Mouse (Mus musculus): ENCODE results near the gene Zscan26. TPM values are rescaled to one million over a fixed set of nuclear protein-coding genes. Genes with fewer than 3 reads are reported as not detected.
A peak's percentile ranks its signal among the peaks of the same experiment; 100 is the strongest.
"Not testable (repeated sequence)": the region's sequence is repeated elsewhere in the genome, so short reads cannot be mapped to it uniquely, and the experiment has no call there.

Zscan26 gene
- 22.3 and 23.6 TPM in 2 replicates for polyA plus RNA-seq (2015; fragmentation: Nextera tagmentation; extraction: Ambion mirVana)

- Histone ChIP-seq H3K9ac (ENCODE audit: low read depth, low read length) (peak within 1 kb of the TSS; percentile 88), H3K27me3 (replicated peaks; ENCODE audit: control insufficient read depth, insufficient read depth, low read length) (no peaks in the 10 kb centered on the region), H3K36me3 (ENCODE audit: control insufficient read depth, insufficient read depth, low read length) (no peaks in the 10 kb centered on the region), H3K4me1 (ENCODE audit: control insufficient read depth, insufficient read depth, low read length) (peaks cover 11% of the 10 kb centered on the region; the same call in 1 of the 2 replicates), H3K27ac (ENCODE audit: low read length) (peak within 1 kb of the TSS; percentile 85), H3K4me3 (ENCODE audit: low read length) (peak within 1 kb of the TSS; percentile 77), H3K9me3 (ENCODE audit: control insufficient read depth, low read length) (no peaks in the 10 kb centered on the region), H3K4me2 (ENCODE audit: low read depth, low read length) (peak within 1 kb of the TSS; percentile 82)
- under 1% methylated on average over 23 of the region's 23 CpGs for WGBS
- peak; percentile 87 for ATAC-seq
Measured at GRCm38 (mm10) chr13:21453449-21453848, at the start of gene Zscan26. Zscan26 (minus strand) TSS chr13:21453730.

- Histone ChIP-seq H3K27ac (ENCODE audit: low read length) (no peak overlapping the region), H3K9me3 (ENCODE audit: control insufficient read depth, low read length) (no peaks in the 10 kb centered on the region), H3K4me2 (ENCODE audit: low read depth, low read length) (no peak overlapping the region), H3K9ac (ENCODE audit: low read depth, low read length) (no peak overlapping the region), H3K4me3 (ENCODE audit: low read length) (no peak overlapping the region), H3K27me3 (replicated peaks; ENCODE audit: control insufficient read depth, insufficient read depth, low read length) (no peaks in the 10 kb centered on the region), H3K4me1 (ENCODE audit: control insufficient read depth, insufficient read depth, low read length) (no peaks in the 10 kb centered on the region), H3K36me3 (ENCODE audit: control insufficient read depth, insufficient read depth, low read length) (no peaks in the 10 kb centered on the region)
- no peak for ATAC-seq
- 91% methylated on average over 5 of the region's 5 CpGs for WGBS
Measured at GRCm38 (mm10) chr13:21502296-21502695, 48.8 kb upstream of the Zscan26 start.

GRCm38 (mm10) chr13:21501182-21501581 is 47.7 kb upstream of the Zscan26 start, which contains the start of gene Gm11273:
Gm11273 (minus strand) TSS chr13:21501418.
- H3K9me3 ChIP-seq (ENCODE audit: control insufficient read depth, low read length); H3K4me2 ChIP-seq (ENCODE audit: low read depth, low read length); H3K4me1 ChIP-seq (ENCODE audit: control insufficient read depth, insufficient read depth, low read length); H3K36me3 ChIP-seq (ENCODE audit: control insufficient read depth, insufficient read depth, low read length); H3K27ac ChIP-seq (ENCODE audit: low read length); H3K9ac ChIP-seq (ENCODE audit: low read depth, low read length); H3K4me3 ChIP-seq (ENCODE audit: low read length); H3K27me3 ChIP-seq (replicated peaks; ENCODE audit: control insufficient read depth, insufficient read depth, low read length); ATAC-seq: not testable (repeated sequence)
- 92% methylated on average over 17 of the region's 17 CpGs for WGBS

- no peak for ATAC-seq
- H3K27ac ChIP-seq (ENCODE audit: low read length): no peak within 1 kb of the TSS
- 91% methylated on average over 21 of the region's 21 CpGs for WGBS
- H3K9me3 ChIP-seq (ENCODE audit: control insufficient read depth, low read length): no peaks in the 10 kb centered on the region
- no peak within 1 kb of the TSS for H3K4me3 ChIP-seq (ENCODE audit: low read length)
- H3K4me2 ChIP-seq (ENCODE audit: low read depth, low read length): no peak within 1 kb of the TSS
- no peaks in the 10 kb centered on the region for H3K4me1 ChIP-seq (ENCODE audit: control insufficient read depth, insufficient read depth, low read length)
- H3K27me3 ChIP-seq (replicated peaks; ENCODE audit: control insufficient read depth, insufficient read depth, low read length): no peaks in the 10 kb centered on the region
- H3K9ac ChIP-seq (ENCODE audit: low read depth, low read length): no peak within 1 kb of the TSS
- H3K36me3 ChIP-seq (ENCODE audit: control insufficient read depth, insufficient read depth, low read length): no peaks in the 10 kb centered on the region
Measured at GRCm38 (mm10) chr13:21495080-21495479, 41.5 kb upstream of the Zscan26 start, which contains the start of gene AK157302. AK157302 (plus strand) TSS chr13:21495223.

- Histone ChIP-seq H3K27ac (ENCODE audit: low read length) (no peak overlapping the region), H3K9ac (ENCODE audit: low read depth, low read length) (no peak overlapping the region), H3K4me3 (ENCODE audit: low read length) (no peak overlapping the region), H3K4me2 (ENCODE audit: low read depth, low read length) (no peak overlapping the region), H3K27me3 (replicated peaks; ENCODE audit: control insufficient read depth, insufficient read depth, low read length) (no peaks in the 10 kb centered on the region), H3K9me3 (ENCODE audit: control insufficient read depth, low read length) (no peaks in the 10 kb centered on the region), H3K36me3 (ENCODE audit: control insufficient read depth, insufficient read depth, low read length) (no peaks in the 10 kb centered on the region), H3K4me1 (ENCODE audit: control insufficient read depth, insufficient read depth, low read length) (no peaks in the 10 kb centered on the region)
- no peak for ATAC-seq
- 94% methylated on average over 5 of the region's 5 CpGs for WGBS
Measured at GRCm38 (mm10) chr13:21492847-21493246, 39.3 kb upstream of the Zscan26 start.

- Histone ChIP-seq H3K27ac (ENCODE audit: low read length) (no peak overlapping the region), H3K9ac (ENCODE audit: low read depth, low read length) (no peak overlapping the region), H3K4me1 (ENCODE audit: control insufficient read depth, insufficient read depth, low read length) (no peaks in the 10 kb centered on the region), H3K4me2 (ENCODE audit: low read depth, low read length) (no peak overlapping the region), H3K36me3 (ENCODE audit: control insufficient read depth, insufficient read depth, low read length) (no peaks in the 10 kb centered on the region), H3K9me3 (ENCODE audit: control insufficient read depth, low read length) (no peaks in the 10 kb centered on the region), H3K27me3 (replicated peaks; ENCODE audit: control insufficient read depth, insufficient read depth, low read length) (no peaks in the 10 kb centered on the region), H3K4me3 (ENCODE audit: low read length) (no peak overlapping the region)
- ATAC-seq: no peak
- 91% methylated on average over 1 of the region's 1 CpGs for WGBS
Measured at GRCm38 (mm10) chr13:21486881-21487280, 33.4 kb upstream of the Zscan26 start.

- Histone ChIP-seq H3K4me2 (ENCODE audit: low read depth, low read length) (peak within 1 kb of the TSS; percentile 72), H3K9ac (ENCODE audit: low read depth, low read length) (peak within 1 kb of the TSS; percentile 73), H3K4me3 (ENCODE audit: low read length) (peak within 1 kb of the TSS; percentile 67), H3K27ac (ENCODE audit: low read length) (peak within 1 kb of the TSS; percentile 77)
- not testable (repeated sequence) for H3K36me3 ChIP-seq (ENCODE audit: control insufficient read depth, insufficient read depth, low read length); H3K9me3 ChIP-seq (ENCODE audit: control insufficient read depth, low read length); H3K4me1 ChIP-seq (ENCODE audit: control insufficient read depth, insufficient read depth, low read length); H3K27me3 ChIP-seq (replicated peaks; ENCODE audit: control insufficient read depth, insufficient read depth, low read length)
- 4% methylated on average over 31 of the region's 31 CpGs for WGBS
- ATAC-seq: peak; percentile 88
Measured at GRCm38 (mm10) chr13:21478759-21479670, 25.5 kb upstream of the Zscan26 start, which contains the start of the genes Zkscan4 and Gm10065. Zkscan4 (plus strand) TSS chr13:21478907. Gm10065 (minus strand) TSS chr13:21479441.

GRCm38 (mm10) chr13:21472427-21472826 is 18.9 kb upstream of the Zscan26 start:
- H3K36me3 ChIP-seq (ENCODE audit: control insufficient read depth, insufficient read depth, low read length): no peaks in the 10 kb centered on the region
- no peak overlapping the region for H3K27ac ChIP-seq (ENCODE audit: low read length)
- 36% methylated on average over 4 of the region's 4 CpGs for WGBS
- H3K27me3 ChIP-seq (replicated peaks; ENCODE audit: control insufficient read depth, insufficient read depth, low read length): no peaks in the 10 kb centered on the region
- H3K9ac ChIP-seq (ENCODE audit: low read depth, low read length): no peak overlapping the region
- ATAC-seq: no peak
- no peak overlapping the region for H3K4me3 ChIP-seq (ENCODE audit: low read length)
- H3K4me1 ChIP-seq (ENCODE audit: control insufficient read depth, insufficient read depth, low read length): 0 out of 2 replicates have a peak, but pooled peaks cover 4% of the 10 kb centered on the region
- H3K9me3 ChIP-seq (ENCODE audit: control insufficient read depth, low read length): no peaks in the 10 kb centered on the region
- no peak overlapping the region for H3K4me2 ChIP-seq (ENCODE audit: low read depth, low read length)

GRCm38 (mm10) chr13:21469097-21469496 is 15.6 kb upstream of the Zscan26 start:
- Histone ChIP-seq H3K4me1 (ENCODE audit: control insufficient read depth, insufficient read depth, low read length) (0 out of 2 replicates have a peak, but pooled peaks cover 4% of the 10 kb centered on the region), H3K9me3 (ENCODE audit: control insufficient read depth, low read length) (no peaks in the 10 kb centered on the region), H3K27ac (ENCODE audit: low read length) (no peak overlapping the region), H3K9ac (ENCODE audit: low read depth, low read length) (no peak overlapping the region), H3K36me3 (ENCODE audit: control insufficient read depth, insufficient read depth, low read length) (no peaks in the 10 kb centered on the region), H3K4me2 (ENCODE audit: low read depth, low read length) (peak overlapping the region; percentile 97; the same call in 1 of the 2 replicates), H3K4me3 (ENCODE audit: low read length) (no peak overlapping the region), H3K27me3 (replicated peaks; ENCODE audit: control insufficient read depth, insufficient read depth, low read length) (no peaks in the 10 kb centered on the region)
- whole genome bisulfite sequencing: 37% methylated on average over 9 of the region's 9 CpGs
- no peak for ATAC-seq

All from intestine, embryonic 16.5 days (tissue).